Mouse (Mus musculus): Measurements from ENCODE around the gene Mmgt1.

The Mmgt1 gene

GRCm38 (mm10) chrX:56597887-56598640, at the start of gene Mmgt1:
TSS of gene Mmgt1 (minus strand) at chrX:56598069.
- H3K27me3 ChIP-seq (ENCODE audit: control insufficient read depth, insufficient read depth, low read length, poor library complexity, severe bottlenecking), result no peaks in the 10 kb centered on the region
- peak; percentile 91 for DNase-seq (ENCODE audit: low read depth, low spot score)
- no peaks in the 10 kb centered on the region for H3K36me3 ChIP-seq (ENCODE audit: control insufficient read depth, insufficient read depth, low read length, poor library complexity, severe bottlenecking)

GRCm38 (mm10) chrX:56640066-56640465, 42.2 kb upstream of the Mmgt1 start:
- Histone ChIP-seq H3K36me3 (ENCODE audit: control insufficient read depth, insufficient read depth, low read length, poor library complexity, severe bottlenecking) (no peaks in the 10 kb centered on the region), H3K27me3 (ENCODE audit: control insufficient read depth, insufficient read depth, low read length, poor library complexity, severe bottlenecking) (no peaks in the 10 kb centered on the region)
- DNase-seq (ENCODE audit: low read depth, low spot score), result no peak

- no peak for DNase-seq (ENCODE audit: low read depth, low spot score)
- Histone ChIP-seq H3K36me3 (ENCODE audit: control insufficient read depth, insufficient read depth, low read length, poor library complexity, severe bottlenecking) (no peaks in the 10 kb centered on the region), H3K27me3 (ENCODE audit: control insufficient read depth, insufficient read depth, low read length, poor library complexity, severe bottlenecking) (no peaks in the 10 kb centered on the region)
These were observed 38.3 kb upstream of the Mmgt1 start for GRCm38 (mm10) chrX:56636185-56636584.

- H3K27me3 ChIP-seq (ENCODE audit: control insufficient read depth, insufficient read depth, low read length, poor library complexity, severe bottlenecking), result no peaks in the 10 kb centered on the region
- no peak for DNase-seq (ENCODE audit: low read depth, low spot score)
- H3K36me3 ChIP-seq (ENCODE audit: control insufficient read depth, insufficient read depth, low read length, poor library complexity, severe bottlenecking), result no peaks in the 10 kb centered on the region
These were observed 17.4 kb upstream of the Mmgt1 start for GRCm38 (mm10) chrX:56615236-56615635.

- Histone ChIP-seq H3K27me3 (ENCODE audit: control insufficient read depth, insufficient read depth, low read length, poor library complexity, severe bottlenecking) (no peaks in the 10 kb centered on the region), H3K36me3 (ENCODE audit: control insufficient read depth, insufficient read depth, low read length, poor library complexity, severe bottlenecking) (no peaks in the 10 kb centered on the region)
- DNase-seq (ENCODE audit: low read depth, low spot score), result no peak
These were observed 12.4 kb upstream of the Mmgt1 start for GRCm38 (mm10) chrX:56610318-56610694.

- no peaks in the 10 kb centered on the region for H3K36me3 ChIP-seq (ENCODE audit: control insufficient read depth, insufficient read depth, low read length, poor library complexity, severe bottlenecking)
- peak; percentile 81 for DNase-seq (ENCODE audit: low read depth, low spot score)
- no peaks in the 10 kb centered on the region for H3K27me3 ChIP-seq (ENCODE audit: control insufficient read depth, insufficient read depth, low read length, poor library complexity, severe bottlenecking)
These were observed 11.9 kb upstream of the Mmgt1 start, which contains the start of gene Slc9a6 for GRCm38 (mm10) chrX:56609623-56610317. TSS of gene Slc9a6 (plus strand) at chrX:56609757.

- H3K36me3 ChIP-seq (ENCODE audit: control insufficient read depth, insufficient read depth, low read length, poor library complexity, severe bottlenecking), result no peaks in the 10 kb centered on the region
- no peak for DNase-seq (ENCODE audit: low read depth, low spot score)
- H3K27me3 ChIP-seq (ENCODE audit: control insufficient read depth, insufficient read depth, low read length, poor library complexity, severe bottlenecking), result no peaks in the 10 kb centered on the region
These were observed 11.4 kb upstream of the Mmgt1 start for GRCm38 (mm10) chrX:56609285-56609622.

GRCm38 (mm10) chrX:56607032-56607710, 9.3 kb upstream of the Mmgt1 start:
- Histone ChIP-seq H3K27me3 (ENCODE audit: control insufficient read depth, insufficient read depth, low read length, poor library complexity, severe bottlenecking) (no peaks in the 10 kb centered on the region), H3K36me3 (ENCODE audit: control insufficient read depth, insufficient read depth, low read length, poor library complexity, severe bottlenecking) (no peaks in the 10 kb centered on the region)
- DNase-seq (ENCODE audit: low read depth, low spot score), result no peak

- Histone ChIP-seq H3K36me3 (ENCODE audit: control insufficient read depth, insufficient read depth, low read length, poor library complexity, severe bottlenecking) (no peaks in the 10 kb centered on the region), H3K27me3 (ENCODE audit: control insufficient read depth, insufficient read depth, low read length, poor library complexity, severe bottlenecking) (no peaks in the 10 kb centered on the region)
- no peak for DNase-seq (ENCODE audit: low read depth, low spot score)
These were observed 8.7 kb upstream of the Mmgt1 start for GRCm38 (mm10) chrX:56606536-56606935.

- Histone ChIP-seq H3K36me3 (ENCODE audit: control insufficient read depth, insufficient read depth, low read length, poor library complexity, severe bottlenecking) (no peaks in the 10 kb centered on the region), H3K27me3 (ENCODE audit: control insufficient read depth, insufficient read depth, low read length, poor library complexity, severe bottlenecking) (no peaks in the 10 kb centered on the region)
- DNase-seq (ENCODE audit: low read depth, low spot score), result no peak
These were observed 516 bp downstream of the Mmgt1 start for GRCm38 (mm10) chrX:56597219-56597886.

- Histone ChIP-seq H3K36me3 (ENCODE audit: control insufficient read depth, insufficient read depth, low read length, poor library complexity, severe bottlenecking) (no peaks in the 10 kb centered on the region), H3K27me3 (ENCODE audit: control insufficient read depth, insufficient read depth, low read length, poor library complexity, severe bottlenecking) (no peaks in the 10 kb centered on the region)
- no peak for DNase-seq (ENCODE audit: low read depth, low spot score)
These were observed 19.7 kb downstream of the Mmgt1 start for GRCm38 (mm10) chrX:56578200-56578599.

GRCm38 (mm10) chrX:56572465-56572864, 25.4 kb downstream of the Mmgt1 start:
- H3K27me3 ChIP-seq (ENCODE audit: control insufficient read depth, insufficient read depth, low read length, poor library complexity, severe bottlenecking), result no peaks in the 10 kb centered on the region
- no peaks in the 10 kb centered on the region for H3K36me3 ChIP-seq (ENCODE audit: control insufficient read depth, insufficient read depth, low read length, poor library complexity, severe bottlenecking)
- peak; percentile 53 for DNase-seq (ENCODE audit: low read depth, low spot score)

GRCm38 (mm10) chrX:56553584-56553983, 44.3 kb downstream of the Mmgt1 start:
- DNase-seq (ENCODE audit: low read depth, low spot score), result no peak
- no peaks in the 10 kb centered on the region for H3K27me3 ChIP-seq (ENCODE audit: control insufficient read depth, insufficient read depth, low read length, poor library complexity, severe bottlenecking)
- no peaks in the 10 kb centered on the region for H3K36me3 ChIP-seq (ENCODE audit: control insufficient read depth, insufficient read depth, low read length, poor library complexity, severe bottlenecking)

GRCm38 (mm10) chrX:56549506-56549905, 48.4 kb downstream of the Mmgt1 start, which contains the start of gene Gm648:
TSS of gene Gm648 (minus strand) at chrX:56549606.
- DNase-seq (ENCODE audit: low read depth, low spot score), result no peak
- Histone ChIP-seq H3K27me3 (ENCODE audit: control insufficient read depth, insufficient read depth, low read length, poor library complexity, severe bottlenecking) (no peaks in the 10 kb centered on the region), H3K36me3 (ENCODE audit: control insufficient read depth, insufficient read depth, low read length, poor library complexity, severe bottlenecking) (no peaks in the 10 kb centered on the region)

- Histone ChIP-seq H3K36me3 (ENCODE audit: control insufficient read depth, insufficient read depth, low read length, poor library complexity, severe bottlenecking) (no peaks in the 10 kb centered on the region), H3K27me3 (ENCODE audit: control insufficient read depth, insufficient read depth, low read length, poor library complexity, severe bottlenecking) (no peaks in the 10 kb centered on the region)
- DNase-seq (ENCODE audit: low read depth, low spot score), result peak; percentile 3
These were observed 60.7 kb downstream of the Mmgt1 start for GRCm38 (mm10) chrX:56537162-56537561.

Measured in splenic B cell, adult 2 months (primary cell).